Mouse (Mus musculus): ENCODE data around the gene Ffar4.

- no peak for TF ChIP-seq CTCF (IDR thresholded peaks at IDR 0.05; ENCODE audit: borderline replicate concordance, control insufficient read depth, extremely low read depth, insufficient read depth, low read length, poor library complexity)
- TF ChIP-seq POLR2A (IDR thresholded peaks at IDR 0.05; ENCODE audit: control insufficient read depth, extremely low read depth, insufficient read depth, low read length, poor library complexity): no peak
These were observed 18.1 kb downstream of the Ffar4 start for GRCm38 (mm10) chr19:38114834-38115491.

All from thymus, adult 2 months (tissue).